Mouse (Mus musculus): ENCODE results near the gene Insm2. TPM values are rescaled to one million over a fixed set of nuclear protein-coding genes. Genes with fewer than 3 reads are reported as not detected.
A peak's percentile ranks its signal among the peaks of the same experiment; 100 is the strongest.
"Not testable (repeated sequence)": the region's sequence is repeated elsewhere in the genome, so short reads cannot be mapped to it uniquely, and the experiment has no call there.

Gene Insm2
- under 1 TPM in 1 of 2 experiments, not detected in 1; 0.12 TPM for polyA plus RNA-seq (2017; shearing (Covaris generic))

DNA sequence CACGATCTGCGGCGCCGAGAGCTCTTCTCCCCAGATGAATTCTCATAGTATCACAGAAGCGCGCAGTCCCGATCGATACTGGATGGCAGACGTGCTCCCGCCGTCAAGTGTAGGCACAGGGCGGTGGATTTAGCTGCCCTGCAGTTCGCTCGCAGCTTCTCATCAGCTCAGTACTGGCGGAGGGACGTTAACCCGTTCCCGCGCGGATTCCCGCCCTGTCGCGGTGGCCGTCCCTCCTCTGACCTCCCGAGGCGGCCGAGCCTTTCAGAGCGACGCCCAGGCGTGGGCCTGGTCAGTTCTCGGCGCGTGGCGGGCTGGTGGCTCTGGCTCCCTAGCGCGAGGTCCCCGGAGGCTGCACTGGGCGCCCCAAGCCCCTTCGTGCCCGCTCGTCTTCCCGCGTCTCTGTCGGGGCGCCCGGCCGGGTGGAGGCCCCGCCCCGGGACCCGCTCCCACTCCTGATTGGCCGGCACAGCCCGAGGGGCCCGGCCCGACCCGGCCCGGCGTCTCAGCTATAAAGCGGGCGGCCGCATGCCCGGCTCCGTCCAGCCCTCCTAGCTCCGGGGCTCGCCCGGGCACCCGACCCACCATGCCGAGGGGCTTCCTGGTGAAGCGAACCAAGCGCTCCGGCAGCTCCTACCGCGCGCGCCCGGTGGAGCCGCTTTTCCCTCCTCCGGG is at the start of gene Insm2:
Gene Insm2 (plus strand): TSS at position 541 of the 675 bp plus-strand sequence.
- ATAC-seq, result no peak

DNA sequence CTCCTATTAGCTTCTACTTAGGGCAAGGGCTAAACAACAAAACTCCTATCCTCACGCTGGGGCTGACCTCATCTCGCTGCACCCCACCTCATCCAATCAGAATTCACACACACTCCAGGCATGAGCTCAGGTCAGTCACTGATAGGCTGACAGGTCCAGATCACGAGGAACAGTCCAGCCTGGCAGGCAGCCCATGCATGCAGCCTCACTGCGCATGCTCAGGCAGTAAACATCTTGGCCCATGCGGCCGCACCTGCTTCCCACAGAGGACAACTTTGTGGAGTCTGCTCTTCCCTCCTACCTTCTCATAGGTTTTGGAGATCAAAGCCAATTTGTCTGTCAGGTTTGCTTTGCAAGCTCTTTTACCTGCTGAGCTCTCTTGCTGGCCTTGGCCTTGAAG is 44.3 kb upstream of the Insm2 start:
- ATAC-seq, result not testable (repeated sequence)

DNA sequence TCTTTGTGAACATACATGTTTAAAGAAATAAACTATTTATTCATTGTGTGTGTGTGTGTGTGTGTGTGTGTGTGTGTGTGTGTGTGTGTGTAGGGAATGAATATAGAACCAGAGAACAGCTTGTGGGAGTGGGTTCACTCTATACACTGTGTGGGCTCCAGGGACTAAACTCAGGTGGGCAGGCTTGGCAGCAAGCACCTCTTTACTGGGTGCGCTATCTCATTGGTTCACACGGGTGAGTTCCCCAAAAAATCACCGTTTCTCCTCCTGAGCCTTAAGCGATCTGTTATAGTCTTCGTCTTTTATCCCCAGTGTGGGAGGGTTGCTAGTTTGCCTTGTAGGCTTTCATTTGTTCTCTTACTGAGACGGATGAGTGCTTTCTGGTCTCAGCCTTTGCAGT is 41.4 kb upstream of the Insm2 start:
- ATAC-seq, result no peak

- ATAC-seq, result no peak
These were observed 39.9 kb upstream of the Insm2 start for GRCm38 (mm10) chr12:55559184-55559855.

- peak; percentile 54 for ATAC-seq
These were observed 39.1 kb upstream of the Insm2 start for GRCm38 (mm10) chr12:55560025-55560690.

DNA sequence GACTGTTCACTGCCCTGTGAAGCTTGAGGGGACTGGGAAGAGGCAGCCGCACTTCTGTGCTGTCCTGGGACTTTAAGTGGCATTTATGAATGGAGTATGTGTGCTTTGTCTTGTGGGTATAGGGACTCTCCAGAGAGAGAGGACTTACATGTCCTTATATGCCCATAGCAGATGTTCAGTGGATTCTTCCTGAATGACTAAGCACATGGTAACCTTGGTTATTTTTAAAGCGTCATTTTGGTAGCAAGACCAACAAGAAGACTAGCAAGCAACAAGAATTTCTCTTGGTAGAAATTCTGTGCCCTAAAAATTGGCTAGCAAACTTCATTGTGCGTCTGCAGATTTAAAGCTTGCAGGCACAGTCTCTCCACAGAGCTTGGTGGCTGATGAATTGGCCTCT is 35.5 kb upstream of the Insm2 start:
- ATAC-seq, result no peak

GRCm38 (mm10) chr12:55564187-55564963 is 34.9 kb upstream of the Insm2 start:
- ATAC-seq, result no peak

DNA sequence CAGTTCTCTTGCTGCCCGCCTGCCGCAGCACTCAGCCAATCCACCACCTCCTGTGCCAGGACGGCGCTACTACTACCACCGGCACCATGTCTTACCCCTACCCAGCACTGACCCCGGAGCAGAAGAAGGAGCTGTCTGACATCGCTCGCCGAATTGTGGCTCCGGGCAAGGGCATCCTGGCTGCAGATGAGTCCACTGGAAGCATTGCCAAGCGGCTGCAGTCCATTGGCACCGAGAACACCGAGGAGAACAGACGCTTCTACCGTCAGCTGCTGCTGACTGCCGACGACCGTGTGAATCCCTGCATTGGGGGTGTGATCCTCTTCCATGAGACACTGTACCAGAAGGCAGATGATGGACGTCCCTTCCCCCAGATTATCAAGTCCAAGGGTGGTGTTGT is 34.0 kb upstream of the Insm2 start, which contains the start of gene Aldoart2:
Gene Aldoart2 (plus strand): TSS at position 34 of the 400 bp plus-strand sequence.
- ATAC-seq, result no peak

DNA sequence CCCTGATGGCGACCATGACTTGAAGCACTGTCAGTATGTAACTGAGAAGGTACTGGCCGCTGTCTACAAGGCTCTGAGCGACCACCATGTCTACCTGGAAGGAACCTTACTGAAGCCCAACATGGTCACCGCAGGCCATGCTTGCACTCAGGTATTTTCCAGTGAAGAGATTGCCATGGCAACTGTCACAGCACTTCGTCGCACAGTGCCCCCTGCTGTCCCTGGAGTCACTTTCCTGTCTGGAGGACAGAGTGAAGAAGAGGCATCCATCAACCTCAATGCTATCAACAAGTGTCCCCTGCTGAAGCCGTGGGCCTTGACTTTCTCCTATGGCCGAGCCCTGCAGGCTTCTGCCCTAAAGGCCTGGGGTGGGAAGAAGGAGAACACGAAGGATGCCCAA is 33.4 kb upstream of the Insm2 start:
- no peak for ATAC-seq

- ATAC-seq, result no peak
These were observed 32.4 kb upstream of the Insm2 start for GRCm38 (mm10) chr12:55566837-55567236.

GRCm38 (mm10) chr12:55568466-55568865 is 30.8 kb upstream of the Insm2 start:
- ATAC-seq, result no peak

DNA sequence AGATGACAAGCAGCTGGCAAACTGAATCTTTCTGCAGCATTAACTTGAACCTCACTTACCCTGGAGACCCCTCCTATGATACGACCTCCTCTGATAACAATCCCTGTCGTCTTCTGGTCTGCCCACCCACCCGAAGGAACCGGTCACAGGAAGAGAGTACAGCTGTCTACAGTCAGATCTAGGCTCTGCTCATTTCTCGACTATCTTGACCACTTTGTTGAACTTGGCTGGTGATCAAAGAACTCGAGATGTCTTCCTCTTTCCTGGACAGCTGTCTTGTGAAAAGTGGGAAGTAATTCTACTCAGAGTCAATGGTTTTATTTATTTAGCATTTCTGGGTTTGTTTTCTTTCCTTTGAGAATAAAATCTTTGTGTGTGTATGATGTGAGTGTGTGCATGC is 29.6 kb upstream of the Insm2 start:
- no peak for ATAC-seq

GRCm38 (mm10) chr12:55570646-55571045 is 28.6 kb upstream of the Insm2 start:
- ATAC-seq, result no peak

DNA sequence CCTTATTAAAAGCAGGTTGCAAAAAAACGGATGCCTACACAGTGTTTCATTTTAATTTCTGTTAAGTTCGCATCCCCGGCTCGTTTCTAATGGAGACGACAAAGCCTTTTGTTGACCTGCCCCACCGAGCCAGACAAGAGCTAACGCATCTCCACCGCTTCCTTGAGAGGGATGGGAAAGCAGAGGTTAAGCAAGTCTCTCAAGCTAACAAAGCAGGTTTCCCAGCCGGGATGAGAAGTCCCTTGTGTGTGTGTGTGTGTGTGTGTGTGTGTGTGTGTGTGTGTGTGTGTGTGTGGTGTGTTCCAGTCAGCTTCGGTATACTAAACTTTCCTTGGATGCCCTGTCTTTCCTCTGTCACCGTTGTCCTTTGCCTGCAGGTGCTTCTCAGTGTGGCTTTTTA is 28.0 kb upstream of the Insm2 start:
- no peak for ATAC-seq

DNA sequence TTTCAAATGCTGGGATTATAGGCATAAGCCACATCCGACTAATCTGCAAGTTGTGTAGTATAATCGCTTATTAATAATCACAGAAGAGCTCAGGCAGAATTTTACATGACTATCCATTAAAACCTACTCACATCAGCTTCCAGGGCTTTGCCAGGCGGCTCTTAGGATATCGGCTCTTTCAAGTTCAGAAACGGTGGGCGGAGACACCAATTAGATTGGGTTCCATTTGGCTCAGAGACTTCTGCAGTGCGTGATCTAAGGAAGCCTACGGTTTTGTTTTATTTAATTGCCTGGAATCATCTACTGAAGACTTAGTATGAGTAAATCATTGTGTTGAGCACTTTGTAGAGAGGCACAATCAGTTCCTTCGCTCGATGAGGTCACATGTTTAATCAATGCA is 27.6 kb upstream of the Insm2 start:
- ATAC-seq, result no peak

- no peak for ATAC-seq
These were observed 26.1 kb upstream of the Insm2 start for GRCm38 (mm10) chr12:55573089-55573488.

- no peak for ATAC-seq
These were observed 25.4 kb upstream of the Insm2 start for GRCm38 (mm10) chr12:55573794-55574193.

DNA sequence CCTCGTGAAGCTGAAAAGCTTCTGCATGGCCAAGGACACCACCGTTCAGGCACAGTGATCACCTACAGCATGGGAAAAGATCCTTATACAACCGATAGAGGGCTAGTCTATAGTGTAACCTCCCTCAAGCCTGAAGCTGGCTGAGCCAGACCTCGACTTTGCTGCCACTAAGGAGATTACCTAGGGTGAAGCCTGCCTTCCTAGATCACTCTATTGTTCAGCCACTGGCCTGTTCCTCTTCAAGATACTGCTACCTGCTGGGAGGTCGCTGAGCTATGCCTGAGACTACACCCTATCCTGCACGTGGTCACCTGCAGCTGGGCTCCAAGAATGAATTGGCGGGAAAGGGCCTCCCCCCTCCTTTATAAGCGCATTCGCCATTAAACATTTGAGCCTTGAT is 12.3 kb upstream of the Insm2 start:
- not testable (repeated sequence) for ATAC-seq

GRCm38 (mm10) chr12:55598537-55598886 is 715 bp upstream of the Insm2 start:
- no peak for ATAC-seq

DNA sequence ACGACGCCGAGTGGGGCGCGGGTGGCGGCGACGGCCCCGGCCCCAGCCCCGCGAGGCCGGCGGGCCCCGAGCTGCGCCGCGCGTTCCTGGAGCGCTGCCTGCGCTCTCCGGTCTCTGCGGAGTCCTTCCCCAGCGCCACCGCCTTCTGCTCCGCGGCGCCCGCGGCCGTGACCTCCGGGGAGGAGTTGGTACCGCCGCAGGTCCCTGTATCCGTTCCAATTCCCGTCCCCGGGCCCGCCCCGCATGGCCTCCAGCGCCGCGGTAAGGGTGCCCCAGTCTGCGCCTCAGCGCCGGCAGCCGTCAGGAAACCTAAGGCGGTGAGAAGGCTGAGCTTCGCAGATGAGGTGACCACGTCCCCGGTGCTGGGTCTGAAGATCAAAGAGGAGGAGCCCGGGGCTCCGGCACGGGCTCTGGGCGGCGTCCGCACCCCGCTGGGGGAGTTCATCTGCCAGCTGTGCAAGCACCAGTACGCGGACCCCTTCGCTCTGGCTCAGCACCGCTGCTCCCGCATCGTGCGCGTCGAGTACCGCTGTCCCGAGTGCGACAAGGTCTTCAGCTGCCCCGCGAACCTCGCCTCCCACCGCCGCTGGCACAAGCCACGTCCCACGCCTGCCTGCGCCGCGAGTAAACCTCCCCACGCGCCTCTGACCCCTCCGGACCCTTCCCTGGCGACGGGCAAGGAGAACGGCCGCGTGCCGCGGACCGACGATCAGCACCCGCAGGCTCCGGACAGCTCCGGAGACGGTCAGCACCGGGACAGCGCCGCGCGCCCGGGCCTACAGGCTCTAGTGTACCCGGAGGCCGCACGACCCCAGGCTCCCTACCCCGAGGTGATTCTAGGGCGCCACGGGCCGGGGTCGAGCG is 644 bp downstream of the Insm2 start:
- no peak for ATAC-seq

- ATAC-seq, result no peak
These were observed 1.3 kb downstream of the Insm2 start for GRCm38 (mm10) chr12:55600503-55600994.

- no peak for ATAC-seq
These were observed 5.2 kb downstream of the Insm2 start for GRCm38 (mm10) chr12:55604411-55604810.

Data from activated CD4-positive, CD25-positive, alpha-beta regulatory T cell, adult 4 months (primary cell).